Mouse (Mus musculus): ENCODE measurements around the gene Nat9.

DNA sequence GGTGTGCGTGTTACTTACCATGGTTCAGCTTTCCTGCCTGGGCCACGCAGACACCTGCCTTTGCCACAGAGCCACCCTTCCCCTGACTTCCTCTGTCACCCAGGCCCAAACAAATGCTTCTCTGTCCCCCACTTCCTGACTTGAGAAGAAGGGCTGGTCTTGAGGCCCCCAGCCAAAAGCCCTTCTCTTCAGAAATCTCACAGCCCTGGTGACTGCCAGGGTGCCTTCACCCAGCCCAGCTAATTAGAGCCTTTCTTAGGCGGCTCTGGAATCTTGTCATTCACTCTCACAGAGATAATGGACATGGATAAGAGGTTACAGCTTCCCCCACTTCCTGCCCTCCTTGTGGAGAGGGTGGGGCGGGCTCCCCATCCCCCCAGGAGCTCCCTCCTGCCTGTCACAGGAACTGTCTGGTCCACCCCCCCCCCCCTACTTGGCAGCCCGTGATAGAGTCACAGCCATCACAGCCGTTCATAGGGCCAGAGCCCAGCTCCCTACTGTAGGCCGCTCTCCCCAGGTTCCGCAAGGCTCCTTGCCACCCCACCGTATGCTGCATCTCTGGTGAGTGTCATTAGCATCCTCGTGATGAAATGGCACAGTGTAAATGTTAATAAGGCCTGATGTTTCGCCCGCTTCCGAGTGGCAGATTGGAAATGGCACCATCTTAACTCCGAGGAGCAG lies 39.3 kb upstream of the Nat9 start:
- no peak for TF ChIP-seq EP300 (IDR thresholded peaks at IDR 0.05; ENCODE audit: low read depth)
- no peak for TF ChIP-seq CTCF (IDR thresholded peaks at IDR 0.05; ENCODE audit: low read depth)

Data from liver, embryonic 14.5 days (tissue).